Mouse (Mus musculus) liver, adult 2 months (tissue): Measurements from ENCODE around the gene Ldlrap1.

Experiments used
- CTCF ChIP-seq: fragments of 200-500 bp; IDR thresholded peaks from 2 replicates; pipeline ENCODE4 v1.5.1; 2011; ENCODE audit warnings: low read depth, low read length, control low read depth
- POLR2A ChIP-seq: fragments of 200-500 bp; IDR thresholded peaks from 2 replicates; pipeline ENCODE4 v1.6.1; 2011; ENCODE audit warnings: low read length, control low read depth; ENCODE audit not compliant: insufficient read depth; ENCODE audit errors: extremely low read depth

GRCm38 (mm10) chr4:134693202-134693940 lies 74.5 kb downstream of the Ldlrap1 start:
- TF ChIP-seq CTCF (no peak), POLR2A (no peak)
